Mouse (Mus musculus): Measurements from ENCODE around the gene Gusb.

DNA sequence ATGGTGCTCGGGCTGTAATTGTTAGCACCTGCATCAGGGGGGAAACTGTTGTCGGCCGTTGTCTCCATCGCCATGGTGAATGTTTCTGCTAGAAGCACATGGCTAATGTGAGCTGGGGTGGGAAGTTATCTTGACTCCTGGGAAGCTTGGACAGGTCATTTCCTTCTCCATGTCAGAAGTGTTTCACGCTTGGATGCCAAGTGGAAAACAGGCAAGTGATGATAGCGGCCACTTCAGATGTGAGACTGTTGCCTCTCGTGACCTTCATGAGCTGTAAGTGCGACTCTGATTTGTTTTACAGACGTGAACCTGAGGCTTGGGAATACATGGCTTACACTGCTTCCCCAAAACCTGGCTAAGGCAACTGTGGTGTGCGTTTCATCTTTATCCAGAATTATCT is 43.7 kb upstream of the Gusb start:
- no peak for TF ChIP-seq CTCF (IDR thresholded peaks at IDR 0.05; ENCODE audit: low read depth)
- TF ChIP-seq EP300 (IDR thresholded peaks at IDR 0.05; ENCODE audit: low read depth) = no peak

Measured in heart, postnatal 0 days (tissue).